Mouse (Mus musculus) kidney, postnatal 14 days (tissue): ENCODE results near the gene Tldc1.
A peak's percentile ranks its signal among the peaks of the same experiment; 100 is the strongest.

ENCODE experiments used
- DNase-seq: peaks from one replicate; pipeline ENCODE4 v3.0.0; 2022; ENCODE audit warnings: mixed read lengths

Tldc1 gene

DNA sequence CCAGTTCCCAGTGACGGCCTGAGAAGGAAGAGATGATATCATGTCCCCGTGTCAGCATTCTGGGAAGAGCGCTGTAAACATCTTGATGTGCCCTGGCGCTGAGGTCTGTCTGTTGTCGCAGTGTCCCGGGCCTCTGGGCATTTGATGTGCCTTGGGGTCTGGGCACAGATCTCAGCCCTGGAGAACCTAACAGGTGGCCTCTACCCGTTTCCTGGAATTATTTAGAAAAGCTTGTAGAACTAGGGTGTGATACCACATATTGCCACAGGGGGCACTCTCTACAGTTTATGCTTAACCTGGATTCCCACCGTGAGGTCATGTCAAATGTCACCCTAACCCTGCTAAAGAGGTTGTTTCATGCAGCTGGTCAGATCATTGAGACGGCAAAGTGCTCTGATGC, 60.5 kb downstream of the Tldc1 start:
- DNase-seq: no peak

- DNase-seq: no peak
Measured at GRCm38 (mm10) chr8:119716730-119717299, 61.4 kb downstream of the Tldc1 start.

DNA sequence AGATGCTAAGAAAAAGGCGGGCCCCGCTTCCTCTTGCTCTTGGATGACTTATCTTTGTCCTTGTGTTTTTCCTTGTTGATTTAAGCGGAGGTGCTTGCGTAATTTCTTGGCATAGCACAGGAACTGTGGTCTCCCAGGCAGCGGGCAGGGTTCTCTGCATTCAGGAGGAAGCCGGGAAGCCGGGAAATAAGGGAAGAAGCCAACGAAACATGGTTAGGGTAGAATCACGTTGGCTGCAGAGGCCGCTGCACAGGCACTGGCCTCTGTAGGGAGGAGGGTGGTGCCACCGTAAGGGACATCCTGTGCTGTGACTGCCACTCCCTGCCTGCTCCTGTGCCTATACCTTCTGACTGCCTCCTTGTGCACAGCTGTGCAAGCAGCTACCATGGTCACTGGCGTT, 63.0 kb downstream of the Tldc1 start:
- peak; percentile 66 for DNase-seq

DNA sequence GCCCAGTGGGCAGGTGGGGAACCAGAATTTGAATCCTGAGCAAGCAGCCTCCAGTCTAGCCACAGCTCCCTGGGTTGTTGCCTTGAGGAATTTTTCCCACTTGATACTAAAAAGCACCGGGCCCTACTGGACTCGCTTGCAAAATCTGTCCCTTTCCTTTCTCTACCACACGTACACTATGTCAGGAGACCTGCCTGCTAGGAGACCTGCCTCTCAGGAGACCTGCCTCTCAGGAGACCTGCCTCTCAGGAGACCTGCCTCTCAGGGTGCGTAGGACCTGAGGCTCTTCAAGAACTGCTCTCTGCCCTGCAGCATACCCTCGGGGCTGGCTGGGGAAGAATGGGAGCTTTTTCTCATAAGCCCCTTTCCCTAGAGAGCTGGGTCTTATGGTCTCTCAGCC, 64.8 kb downstream of the Tldc1 start:
- DNase-seq: no peak

DNA sequence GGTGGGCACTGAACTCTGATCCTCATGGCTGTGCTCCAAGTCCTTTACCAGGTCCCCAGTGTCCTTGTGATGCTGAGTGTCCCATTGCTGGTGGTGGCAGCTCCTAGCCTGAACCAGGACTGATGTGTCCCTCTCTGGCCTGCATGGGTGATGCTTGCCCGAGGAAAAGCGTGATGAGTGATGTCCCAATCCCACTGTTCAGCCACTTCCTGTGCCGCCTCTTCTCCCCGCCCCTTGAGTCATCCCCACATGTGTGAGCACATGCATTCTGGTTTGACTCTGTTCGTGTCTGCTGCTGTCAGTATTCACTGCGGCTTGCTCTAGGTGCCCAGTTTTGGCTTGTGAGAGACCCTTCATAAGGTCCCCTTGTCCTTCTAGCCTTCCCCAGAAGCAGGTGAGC, 66.0 kb downstream of the Tldc1 start:
- DNase-seq: no peak
